Mouse (Mus musculus): ENCODE measurements around the gene Pgam5.

DNA sequence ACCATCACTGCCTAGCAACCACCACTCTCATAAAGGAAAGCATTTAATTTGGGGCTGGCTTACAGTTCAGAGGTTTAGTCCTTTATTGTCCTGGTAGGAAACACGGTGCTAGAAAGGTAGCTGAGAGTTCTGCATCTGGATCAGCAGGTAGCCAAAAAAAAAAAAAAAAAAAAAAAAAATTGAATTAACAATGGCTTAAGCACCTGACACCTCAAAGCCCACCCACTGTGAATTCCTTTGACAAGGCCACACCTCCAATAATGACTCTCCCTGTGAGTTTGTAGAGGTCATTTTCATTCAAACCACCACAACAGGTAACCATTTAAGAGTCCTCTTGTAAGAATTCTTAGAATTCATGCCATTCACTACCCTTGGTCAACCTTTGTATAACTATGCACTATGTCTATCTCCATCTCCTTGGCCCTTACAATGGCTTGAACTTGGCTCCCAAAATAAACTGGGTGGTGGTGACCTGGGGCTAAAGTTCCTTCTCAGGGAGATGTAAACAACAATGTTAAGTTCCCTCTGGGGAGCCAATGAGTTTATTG is 42.3 kb downstream of the Pgam5 start:
- TF ChIP-seq CTCF (IDR thresholded peaks at IDR 0.05; ENCODE audit: insufficient read depth, low read length) = no peak
- no peak for TF ChIP-seq POLR2A (IDR thresholded peaks at IDR 0.05; ENCODE audit: borderline replicate concordance, extremely low read depth, low read depth, low read length)
